Mouse (Mus musculus): ENCODE measurements around the gene Tspan5.

GRCm38 (mm10) chr3:138760685-138761119 is 18.7 kb downstream of the Tspan5 start:
- no peak for TF ChIP-seq CTCF (IDR thresholded peaks at IDR 0.05; ENCODE audit: extremely low read depth, insufficient read depth, low read length)
- TF ChIP-seq POLR2A (IDR thresholded peaks at IDR 0.05; ENCODE audit: extremely low read depth, insufficient read depth, low read length) = no peak

All from cortical plate, adult 2 months (tissue).